Mouse (Mus musculus): ENCODE data around the gene Mapt. TPM values are rescaled to one million over a fixed set of nuclear protein-coding genes. Genes with fewer than 3 reads are reported as not detected.
"Not testable (repeated sequence)": the region's sequence is repeated elsewhere in the genome, so short reads cannot be mapped to it uniquely, and the experiment has no call there.

Mapt gene
- total RNA-seq, 2 experiments from 2014 or later: 54.1 to 59.5 TPM

- peak in 1 of 2 experiments; percentile 29 for DNase-seq
- intact Hi-C loops (cut with DNase I): loop anchor here (2.0 kb wide), 1 partner anchor 38 kb away; no protein-coding TSS in a partner anchor
Observed at GRCm38 (mm10) chr11:104232141-104233061, 1.2 kb downstream of the Mapt start.

GRCm38 (mm10) chr11:104233101-104233500 is 1.9 kb downstream of the Mapt start:
- intact Hi-C loops (cut with DNase I): loop anchor here (2.0 kb wide), 1 partner anchor 38 kb away; no protein-coding TSS in a partner anchor
- no peak for DNase-seq

GRCm38 (mm10) chr11:104233574-104234206 is 2.5 kb downstream of the Mapt start:
- intact Hi-C loops (cut with DNase I): loop anchor here (2.0 kb wide), 1 partner anchor 37 kb away; no protein-coding TSS in a partner anchor
- no peak for DNase-seq

- intact Hi-C loops (cut with DNase I): no loop called here
- no peak for DNase-seq
Observed at GRCm38 (mm10) chr11:104234680-104235079, 3.5 kb downstream of the Mapt start.

GRCm38 (mm10) chr11:104235881-104236280 is 4.7 kb downstream of the Mapt start:
- intact Hi-C loops (cut with DNase I): no loop called here

GRCm38 (mm10) chr11:104237226-104237625 is 6.0 kb downstream of the Mapt start:
- peak; percentile 51 to 53 for DNase-seq
- intact Hi-C loops (cut with DNase I): no loop called here

More at GRCm38 (mm10) chr11:104235881-104236280, 4.7 kb downstream of the Mapt start:
- DNase-seq: no peak

GRCm38 (mm10) chr11:104237958-104238747 is 7.0 kb downstream of the Mapt start:
- intact Hi-C loops (cut with DNase I): no loop called here

GRCm38 (mm10) chr11:104245478-104245877 is 14.3 kb downstream of the Mapt start:
- intact Hi-C loops (cut with DNase I); DNase-seq: not testable (repeated sequence)

More at GRCm38 (mm10) chr11:104237958-104238747, 7.0 kb downstream of the Mapt start:
- DNase-seq: no peak

- DNase-seq: no peak
- intact Hi-C loops (cut with DNase I): no loop called here
Observed at GRCm38 (mm10) chr11:104246171-104246694, 15.0 kb downstream of the Mapt start.

- intact Hi-C loops (cut with DNase I): no loop called here
Observed at GRCm38 (mm10) chr11:104247141-104247717, 16.0 kb downstream of the Mapt start.

GRCm38 (mm10) chr11:104249420-104249819 is 18.2 kb downstream of the Mapt start:
- intact Hi-C loops (cut with DNase I): no loop called here
- DNase-seq: peak in 1 of 2 experiments; percentile 40

More at GRCm38 (mm10) chr11:104247141-104247717, 16.0 kb downstream of the Mapt start:
- no peak for DNase-seq

- intact Hi-C loops (cut with DNase I): no loop called here
- no peak for DNase-seq
Observed at GRCm38 (mm10) chr11:104251121-104251520, 19.9 kb downstream of the Mapt start.

- DNase-seq: no peak
- intact Hi-C loops (cut with DNase I): no loop called here
Observed at GRCm38 (mm10) chr11:104252094-104252493, 20.9 kb downstream of the Mapt start.

GRCm38 (mm10) chr11:104254408-104255039 is 23.3 kb downstream of the Mapt start:
- intact Hi-C loops (cut with DNase I): no loop called here
- no peak for DNase-seq

GRCm38 (mm10) chr11:104256179-104256578 is 25.0 kb downstream of the Mapt start:
- no peak for DNase-seq
- intact Hi-C loops (cut with DNase I): no loop called here

GRCm38 (mm10) chr11:104258991-104259390 is 27.8 kb downstream of the Mapt start:
- no peak for DNase-seq
- intact Hi-C loops (cut with DNase I): no loop called here

GRCm38 (mm10) chr11:104264683-104265082 is 33.5 kb downstream of the Mapt start:
- DNase-seq: no peak
- intact Hi-C loops (cut with DNase I): no loop called here

- intact Hi-C loops (cut with DNase I): no loop called here
- no peak for DNase-seq
Observed at GRCm38 (mm10) chr11:104265669-104266068, 34.5 kb downstream of the Mapt start.

GRCm38 (mm10) chr11:104267380-104267779 is 36.2 kb downstream of the Mapt start:
- DNase-seq: peak; percentile 44 to 56
- intact Hi-C loops (cut with DNase I): no loop called here
